Mouse (Mus musculus) erythroblast, embryonic 14.5 days (primary cell): ENCODE measurements around the gene Polr1e.

ENCODE experiments used
- GATA1 ChIP-seq: IDR thresholded peaks from 2 replicates; pipeline ENCODE4 v1.6.1; 2012; ENCODE audit warnings: low read length, inconsistent platforms, mixed read lengths
- TAL1 ChIP-seq: IDR thresholded peaks from 3 replicates; pipeline ENCODE4 v1.6.1; 2012; ENCODE audit warnings: low read length, inconsistent platforms, mixed read lengths

GRCm38 (mm10) chr4:44976026-44976615 is 42.3 kb upstream of the Polr1e start:
- TF ChIP-seq GATA1 = no peak
- TF ChIP-seq TAL1 = no peak
